Mouse (Mus musculus): ENCODE data around the gene C1rb. TPM values are rescaled to one million over a fixed set of nuclear protein-coding genes. Genes with fewer than 3 reads are reported as not detected.
"Not testable (repeated sequence)": the region's sequence is repeated elsewhere in the genome, so short reads cannot be mapped to it uniquely, and the experiment has no call there.

Gene C1rb
- polyA plus RNA-seq, 1 experiment from 2014 or later, result 0.06 TPM

- 57% methylated on average over 8 of the region's 8 CpGs for WGBS
Measured at GRCm38 (mm10) chr6:124593121-124593520, 23.0 kb downstream of the C1rb start.

GRCm38 (mm10) chr6:124602031-124602430, 31.9 kb downstream of the C1rb start:
- Histone ChIP-seq H3K4me1 (ENCODE audit: insufficient read depth, low read depth, low read length) (no peaks in the 10 kb centered on the region), H3K4me2 (replicated peaks; ENCODE audit: low read depth, low read length) (no peak overlapping the region), H3K4me3 (ENCODE audit: low read depth, low read length) (no peak overlapping the region), H3K27ac (ENCODE audit: low read length) (no peak overlapping the region), H3K27me3 (replicated peaks; ENCODE audit: insufficient read depth, low read length) (no peaks in the 10 kb centered on the region), H3K9ac (replicated peaks; ENCODE audit: low read depth) (no peak overlapping the region), H3K9me3 (ENCODE audit: low read length) (no peaks in the 10 kb centered on the region), H3K36me3 (ENCODE audit: insufficient read depth, low read length) (no peaks in the 10 kb centered on the region)
- TF ChIP-seq CTCF (IDR thresholded peaks at IDR 0.05) (no peak), EP300 (IDR thresholded peaks at IDR 0.05) (no peak)
- WGBS, result 81% methylated on average over 4 of the region's 4 CpGs
- ATAC-seq (no peak), DNase-seq (ENCODE audit: low spot score) (no peak)

More at GRCm38 (mm10) chr6:124593121-124593520, 23.0 kb downstream of the C1rb start:
- Histone ChIP-seq H3K9ac (replicated peaks; ENCODE audit: low read depth) (no peak overlapping the region), H3K27me3 (replicated peaks; ENCODE audit: insufficient read depth, low read length) (no peaks in the 10 kb centered on the region), H3K4me3 (ENCODE audit: low read depth, low read length) (no peak overlapping the region), H3K4me2 (replicated peaks; ENCODE audit: low read depth, low read length) (no peak overlapping the region), H3K4me1 (ENCODE audit: insufficient read depth, low read depth, low read length) (no peaks in the 10 kb centered on the region), H3K36me3 (ENCODE audit: insufficient read depth, low read length) (no peaks in the 10 kb centered on the region), H3K9me3 (ENCODE audit: low read length) (no peaks in the 10 kb centered on the region), H3K27ac (ENCODE audit: low read length) (no peak overlapping the region)
- no peak for TF ChIP-seq CTCF (IDR thresholded peaks at IDR 0.05)
- DNase-seq (ENCODE audit: low spot score) (no peak), ATAC-seq (no peak)

DNA sequence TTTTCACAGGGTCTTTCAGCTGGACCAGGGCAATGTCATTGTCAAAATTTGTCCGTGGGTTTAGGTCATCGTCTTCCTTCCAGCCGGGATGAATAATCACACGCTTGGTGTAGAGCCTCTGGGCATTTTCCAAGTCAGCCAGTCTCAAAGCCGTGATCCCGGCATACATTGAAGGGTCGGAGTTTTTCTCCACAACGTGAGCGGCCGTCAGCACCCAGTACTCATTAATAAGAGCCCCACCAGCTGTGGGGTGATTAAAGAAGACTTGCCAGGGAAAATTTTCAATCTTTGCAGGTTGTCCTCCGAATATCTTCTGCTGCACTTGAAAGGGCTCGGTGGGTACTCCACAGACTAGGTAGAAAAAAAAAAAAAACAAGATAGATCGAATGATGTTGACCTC, 55.5 kb downstream of the C1rb start:
- WGBS, result 79% methylated on average over 13 of the region's 13 CpGs
- no peaks in the 10 kb centered on the region for H3K27me3 ChIP-seq (replicated peaks; ENCODE audit: insufficient read depth, low read length)

GRCm38 (mm10) chr6:124626184-124626583, 56.1 kb downstream of the C1rb start:
- not testable (repeated sequence) for H3K4me2 ChIP-seq (replicated peaks; ENCODE audit: low read depth, low read length); H3K27me3 ChIP-seq (replicated peaks; ENCODE audit: insufficient read depth, low read length); DNase-seq (ENCODE audit: low spot score); H3K36me3 ChIP-seq (ENCODE audit: insufficient read depth, low read length); H3K9ac ChIP-seq (replicated peaks; ENCODE audit: low read depth); H3K9me3 ChIP-seq (ENCODE audit: low read length); H3K4me3 ChIP-seq (ENCODE audit: low read depth, low read length); ATAC-seq; H3K27ac ChIP-seq (ENCODE audit: low read length); H3K4me1 ChIP-seq (ENCODE audit: insufficient read depth, low read depth, low read length)
- WGBS, result 9% methylated on average over 1 of the region's 1 CpGs

More for the DNA sequence above, 55.5 kb downstream of the C1rb start:
- no peak for ATAC-seq
- H3K4me3 ChIP-seq (ENCODE audit: low read depth, low read length), result no peak overlapping the region
- no peaks in the 10 kb centered on the region for H3K36me3 ChIP-seq (ENCODE audit: insufficient read depth, low read length)
- no peak for DNase-seq (ENCODE audit: low spot score)
- TF ChIP-seq EP300 (IDR thresholded peaks at IDR 0.05), result no peak
- no peak for TF ChIP-seq CTCF (IDR thresholded peaks at IDR 0.05)
- no peak overlapping the region for H3K4me2 ChIP-seq (replicated peaks; ENCODE audit: low read depth, low read length)
- no peaks in the 10 kb centered on the region for H3K4me1 ChIP-seq (ENCODE audit: insufficient read depth, low read depth, low read length)
- H3K27ac ChIP-seq (ENCODE audit: low read length), result no peak overlapping the region
- H3K9me3 ChIP-seq (ENCODE audit: low read length), result no peaks in the 10 kb centered on the region
- H3K9ac ChIP-seq (replicated peaks; ENCODE audit: low read depth), result no peak overlapping the region

DNA sequence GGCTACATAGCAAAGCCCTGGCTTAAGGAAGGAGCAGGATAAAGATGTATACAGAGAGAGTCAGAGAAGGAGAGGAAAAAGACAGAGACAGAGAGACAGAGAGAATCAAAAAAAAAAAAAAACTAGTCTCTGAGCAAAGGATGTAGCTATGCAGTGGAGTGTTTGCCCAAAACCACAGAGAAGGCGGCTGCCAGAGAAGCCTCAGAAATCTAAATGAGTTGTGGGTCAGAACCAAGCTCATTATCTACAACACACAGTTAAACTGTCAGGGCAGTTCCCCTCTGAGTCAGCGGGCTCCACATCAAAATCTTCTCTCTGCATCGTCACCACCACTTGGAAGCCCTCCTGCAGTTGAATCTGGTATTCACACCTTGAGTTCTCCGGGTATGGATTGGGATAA, 60.7 kb downstream of the C1rb start:
- TF ChIP-seq CTCF (IDR thresholded peaks at IDR 0.05), result no peak
- TF ChIP-seq EP300 (IDR thresholded peaks at IDR 0.05), result no peak

More for the DNA sequence above, 60.7 kb downstream of the C1rb start:
- no peak for DNase-seq (ENCODE audit: low spot score)
- H3K36me3 ChIP-seq (ENCODE audit: insufficient read depth, low read length), result no peaks in the 10 kb centered on the region
- no peak overlapping the region for H3K4me3 ChIP-seq (ENCODE audit: low read depth, low read length)
- no peak overlapping the region for H3K9ac ChIP-seq (replicated peaks; ENCODE audit: low read depth)
- H3K27me3 ChIP-seq (replicated peaks; ENCODE audit: insufficient read depth, low read length), result no peaks in the 10 kb centered on the region
- H3K27ac ChIP-seq (ENCODE audit: low read length), result no peak overlapping the region
- no peaks in the 10 kb centered on the region for H3K9me3 ChIP-seq (ENCODE audit: low read length)
- no peaks in the 10 kb centered on the region for H3K4me1 ChIP-seq (ENCODE audit: insufficient read depth, low read depth, low read length)
- no peak overlapping the region for H3K4me2 ChIP-seq (replicated peaks; ENCODE audit: low read depth, low read length)
- WGBS, result 71% methylated on average over 4 of the region's 4 CpGs
- no peak for ATAC-seq

Other genes starting within 250 kb of the C1rb start
- gene Pex5, start 155.2 kb upstream of the C1rb start, polyA plus RNA-seq (2015; fragmentation: Nextera tagmentation; extraction: Ambion mirVana), result 28.5 and 29.2 TPM in 2 replicates
- 0.31 and 0.88 TPM in 2 replicates for gene Clstn3, start 105.5 kb upstream of the C1rb start, polyA plus RNA-seq (2015; fragmentation: Nextera tagmentation; extraction: Ambion mirVana)
- gene C1rl, start 77.2 kb upstream of the C1rb start, polyA plus RNA-seq (2015; fragmentation: Nextera tagmentation; extraction: Ambion mirVana), result 1.5 and 2.2 TPM in 2 replicates
- 23.2 and 24.7 TPM in 2 replicates for gene C1ra, start 57.9 kb upstream of the C1rb start, polyA plus RNA-seq (2015; fragmentation: Nextera tagmentation; extraction: Ambion mirVana)
- gene C1s1, start 27.9 kb upstream of the C1rb start, polyA plus RNA-seq (2015; fragmentation: Nextera tagmentation; extraction: Ambion mirVana), result 18.7 and 18.8 TPM in 2 replicates
- gene C1s2, start 65.8 kb downstream of the C1rb start, polyA plus RNA-seq (2015; fragmentation: Nextera tagmentation; extraction: Ambion mirVana), result 0.12 TPM in 1 of 2 replicates, not detected in the other
- gene Lpcat3, start 92.7 kb downstream of the C1rb start, polyA plus RNA-seq (2015; fragmentation: Nextera tagmentation; extraction: Ambion mirVana), result 67.3 and 74.2 TPM in 2 replicates
- gene Emg1, start 141.9 kb downstream of the C1rb start, polyA plus RNA-seq (2015; fragmentation: Nextera tagmentation; extraction: Ambion mirVana), result 83.1 and 86.7 TPM in 2 replicates
- 162 and 169 TPM in 2 replicates for gene Phb2, start 142.0 kb downstream of the C1rb start, polyA plus RNA-seq (2015; fragmentation: Nextera tagmentation; extraction: Ambion mirVana)
- 24.0 and 27.8 TPM in 2 replicates for gene Ptpn6, start 168.4 kb downstream of the C1rb start, polyA plus RNA-seq (2015; fragmentation: Nextera tagmentation; extraction: Ambion mirVana)
- 332 and 367 TPM in 2 replicates for gene Grcc10, start 171.1 kb downstream of the C1rb start, polyA plus RNA-seq (2015; fragmentation: Nextera tagmentation; extraction: Ambion mirVana)
- not detected in 2 replicates for gene Gm45234, start 185.7 kb downstream of the C1rb start, polyA plus RNA-seq (2015; fragmentation: Nextera tagmentation; extraction: Ambion mirVana)
- 9.6 and 11.2 TPM in 2 replicates for gene Atn1, start 186.2 kb downstream of the C1rb start, polyA plus RNA-seq (2015; fragmentation: Nextera tagmentation; extraction: Ambion mirVana)
- 1.2 and 1.5 TPM in 2 replicates for gene Eno2, start 199.4 kb downstream of the C1rb start, polyA plus RNA-seq (2015; fragmentation: Nextera tagmentation; extraction: Ambion mirVana)
- 26.7 and 34.0 TPM in 2 replicates for gene Lrrc23, start 209.4 kb downstream of the C1rb start, polyA plus RNA-seq (2015; fragmentation: Nextera tagmentation; extraction: Ambion mirVana)
- gene Spsb2, start 238.4 kb downstream of the C1rb start, polyA plus RNA-seq (2015; fragmentation: Nextera tagmentation; extraction: Ambion mirVana), result 27.6 and 33.7 TPM in 2 replicates
- gene Tpi1, start 244.0 kb downstream of the C1rb start, polyA plus RNA-seq (2015; fragmentation: Nextera tagmentation; extraction: Ambion mirVana), result 186 and 187 TPM in 2 replicates

All from lung, postnatal 0 days (tissue).